Mouse (Mus musculus) C2C12 (cell line): ENCODE measurements around the gene Slc39a10.

Experiments used
- CTCF ChIP-seq: IDR thresholded peaks from one replicate; pipeline ENCODE4 v1.5.1; 2011; ENCODE audit not compliant: control insufficient read depth, insufficient read depth, insufficient read length
- MAX ChIP-seq: IDR thresholded peaks from one replicate; pipeline ENCODE4 v1.6.1; 2011; ENCODE audit warnings: mild to moderate bottlenecking, control low read depth
- MYOD1 ChIP-seq: IDR thresholded peaks from one replicate; pipeline ENCODE4 v1.6.1; 2011; ENCODE audit warnings: low read depth; ENCODE audit not compliant: control insufficient read depth, insufficient read length
- MYOG ChIP-seq: IDR thresholded peaks from one replicate; pipeline ENCODE4 v1.6.1; 2011; ENCODE audit not compliant: control insufficient read depth, insufficient read length; ENCODE audit errors: extremely low read depth
- USF1 ChIP-seq: IDR thresholded peaks from one replicate; pipeline ENCODE4 v1.6.1; 2011; ENCODE audit warnings: low read depth, mild to moderate bottlenecking, control low read depth, moderate library complexity

- TF ChIP-seq USF1: no peak
- no peak for TF ChIP-seq CTCF
- no peak for TF ChIP-seq MYOG
- TF ChIP-seq MYOD1: no peak
- TF ChIP-seq MAX: no peak
Observed at GRCm38 (mm10) chr1:46912506-46913156, 20.0 kb upstream of the Slc39a10 start.
